Mouse (Mus musculus) hindbrain, postnatal 0 days (tissue): Measurements from ENCODE around the gene Slc1a3. TPM values are rescaled to one million over a fixed set of nuclear protein-coding genes. Genes with fewer than 3 reads are reported as not detected.

Source experiments
- ATAC-seq: fragments of 200-750 bp; cut with Nextera tagmentation; 2 replicates; pipeline ENCODE4 v1.8.0; 2017; ENCODE audit warnings: mild to moderate bottlenecking, moderate TSS enrichment, moderate library complexity
- DNase-seq: peaks from one replicate; pipeline ENCODE4 v3.0.0-alpha.2; 2015; ENCODE audit warnings: low spot score
- H3K27ac ChIP-seq: fragments of 300-500 bp; sonication (generic); 2 replicates; pipeline ENCODE4 v1.5.1; 2014; ENCODE audit warnings: mild to moderate bottlenecking
- H3K27me3 ChIP-seq: fragments of 300-500 bp; sonication (generic); 2 replicates; pipeline ENCODE4 v1.6.1; 2014; ENCODE audit warnings: low read length, mixed read lengths; ENCODE audit not compliant: insufficient read depth
- H3K36me3 ChIP-seq: fragments of 300-500 bp; sonication (generic); 2 replicates; pipeline ENCODE4 v1.6.1; 2014; ENCODE audit warnings: low read length, mixed read lengths; ENCODE audit not compliant: insufficient read depth
- H3K4me1 ChIP-seq: fragments of 300-500 bp; sonication (generic); 2 replicates; pipeline ENCODE4 v1.6.1; 2014; ENCODE audit warnings: antibody characterized with exemption, low read length, mixed read lengths; ENCODE audit not compliant: insufficient read depth
- H3K4me2 ChIP-seq: fragments of 300-500 bp; sonication (generic); 2 replicates; pipeline ENCODE4 v1.6.1; 2014; ENCODE audit warnings: low read depth, mild to moderate bottlenecking, low read length, moderate library complexity, mixed read lengths
- H3K4me3 ChIP-seq: fragments of 300-500 bp; sonication (generic); 2 replicates; pipeline ENCODE4 v1.5.1; 2014; ENCODE audit warnings: low read length
- H3K9ac ChIP-seq: fragments of 300-500 bp; sonication (generic); replicated peaks from 2 replicates; pipeline ENCODE4 v1.6.1; 2014; ENCODE audit warnings: mild to moderate bottlenecking, low read length, moderate library complexity, mixed read lengths
- H3K9me3 ChIP-seq: fragments of 300-500 bp; sonication (generic); 2 replicates; pipeline ENCODE4 v1.6.1; 2016; ENCODE audit warnings: low read length, mixed read lengths
- CTCF ChIP-seq: IDR thresholded peaks from 2 replicates; pipeline ENCODE4 v1.5.1; 2016; ENCODE audit warnings: antibody characterized with exemption, control low read depth, low read depth
- WGBS: fragments of 180-500 bp; shearing (Covaris S2); extraction: QIAGEN DNeasy Blood & Tissue Kit; methylation state at CpG from one replicate; pipeline ENCODE4 v1.1.7; 2014; 5-methylcytosine and 5-hydroxymethylcytosine counted together
- polyA plus RNA-seq: library from polyadenylated mRNA; unstranded; fragments of >200 nt; fragmentation: Nextera tagmentation; extraction: Ambion mirVana; gene quantifications from 2 replicates; pipeline ENCODE4 v1.2.1, GENCODE M21; 2015
- total RNA-seq: library from RNA; depleted of rRNA; stranded (reverse); fragments of >200 nt; gene quantifications from 2 replicates; pipeline ENCODE4 v1.2.3, GENCODE M21; 2014; rRNA removed

The Slc1a3 gene
- 320 and 325 TPM in 2 replicates for total RNA-seq
- 288 and 331 TPM in 2 replicates for polyA plus RNA-seq

GRCm38 (mm10) chr15:8710146-8711006 lies at the start of gene Slc1a3:
TSS of gene Slc1a3 (minus strand) at chr15:8710764.
- peak within 1 kb of the TSS; percentile 68 for H3K9ac ChIP-seq
- H3K27me3 ChIP-seq = no peaks in the 10 kb centered on the region
- no peaks in the 10 kb centered on the region for H3K9me3 ChIP-seq
- no peaks in the 10 kb centered on the region for H3K36me3 ChIP-seq
- ATAC-seq = peak; percentile 88
- under 1% methylated on average over 34 of the region's 34 CpGs for WGBS
- DNase-seq = peak; percentile 67
- TF ChIP-seq CTCF = no peak
- peak within 1 kb of the TSS; percentile 73 for H3K27ac ChIP-seq
- H3K4me1 ChIP-seq = peaks cover 4% of the 10 kb centered on the region; the same call in 1 of the 2 replicates
- H3K4me3 ChIP-seq = peak within 1 kb of the TSS; percentile 70
- H3K4me2 ChIP-seq = peak within 1 kb of the TSS; percentile 93

GRCm38 (mm10) chr15:8759026-8759425 lies 48.5 kb upstream of the Slc1a3 start:
- Histone ChIP-seq H3K36me3 (no peaks in the 10 kb centered on the region), H3K4me2 (no peak overlapping the region), H3K9ac (no peak overlapping the region), H3K27ac (no peak overlapping the region), H3K9me3 (no peaks in the 10 kb centered on the region), H3K4me3 (no peak overlapping the region), H3K4me1 (no peaks in the 10 kb centered on the region), H3K27me3 (no peaks in the 10 kb centered on the region)
- ATAC-seq (no peak), DNase-seq (no peak)
- WGBS = 81% methylated on average over 3 of the region's 3 CpGs
- no peak for TF ChIP-seq CTCF

DNA sequence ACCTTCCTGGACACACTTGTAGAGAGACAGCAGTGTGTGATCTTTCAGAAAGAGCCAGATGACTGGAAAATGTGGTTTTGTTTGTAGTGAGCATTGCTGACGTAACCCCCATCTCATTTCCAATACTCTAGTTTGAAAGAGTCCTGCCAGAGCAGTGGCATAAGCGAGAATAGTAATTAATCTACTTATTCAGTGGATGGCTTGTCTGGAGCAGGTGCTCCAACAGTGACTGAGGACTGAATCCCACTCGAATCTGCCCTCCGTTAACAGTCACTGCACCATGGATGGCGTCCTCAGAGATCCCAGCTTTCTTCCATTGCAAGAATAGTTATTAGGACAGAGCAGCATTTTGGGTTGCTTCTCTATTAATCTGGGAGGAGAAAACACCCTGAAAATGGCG lies 45.9 kb upstream of the Slc1a3 start:
- no peak overlapping the region for H3K4me3 ChIP-seq
- no peaks in the 10 kb centered on the region for H3K9me3 ChIP-seq
- H3K27ac ChIP-seq = no peak overlapping the region
- H3K4me1 ChIP-seq = no peaks in the 10 kb centered on the region
- H3K9ac ChIP-seq = no peak overlapping the region
- WGBS = 58% methylated on average over 6 of the region's 6 CpGs
- H3K27me3 ChIP-seq = no peaks in the 10 kb centered on the region
- ATAC-seq = no peak
- DNase-seq = no peak
- no peak for TF ChIP-seq CTCF
- H3K4me2 ChIP-seq = no peak overlapping the region
- H3K36me3 ChIP-seq = no peaks in the 10 kb centered on the region

DNA sequence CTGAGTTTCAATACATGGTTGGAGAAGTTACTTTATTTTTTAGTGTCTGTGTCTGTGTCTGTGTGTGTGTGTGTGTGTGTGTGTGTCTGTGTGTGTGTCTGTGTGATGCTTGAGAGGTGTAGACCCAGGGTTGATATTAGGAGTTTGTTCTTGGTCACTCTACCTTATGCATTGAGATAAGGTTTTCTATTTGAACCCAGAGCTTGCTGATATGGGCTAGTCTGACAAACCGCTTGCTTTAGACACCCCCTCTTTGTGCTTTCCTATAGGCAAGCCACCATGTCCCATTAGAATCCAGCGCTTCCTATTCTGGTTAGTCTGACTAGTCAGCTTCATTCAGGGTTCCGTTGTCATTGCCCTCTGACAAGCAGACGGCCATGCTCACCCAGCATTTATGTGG lies 39.2 kb upstream of the Slc1a3 start:
- DNase-seq (no peak), ATAC-seq (no peak)
- 90% methylated on average over 4 of the region's 4 CpGs for WGBS
- no peaks in the 10 kb centered on the region for H3K9me3 ChIP-seq
- TF ChIP-seq CTCF = no peak
- no peak overlapping the region for H3K4me3 ChIP-seq
- no peaks in the 10 kb centered on the region for H3K36me3 ChIP-seq
- no peaks in the 10 kb centered on the region for H3K27me3 ChIP-seq
- no peak overlapping the region for H3K27ac ChIP-seq
- H3K9ac ChIP-seq = no peak overlapping the region
- H3K4me2 ChIP-seq = no peak overlapping the region
- H3K4me1 ChIP-seq = no peaks in the 10 kb centered on the region

DNA sequence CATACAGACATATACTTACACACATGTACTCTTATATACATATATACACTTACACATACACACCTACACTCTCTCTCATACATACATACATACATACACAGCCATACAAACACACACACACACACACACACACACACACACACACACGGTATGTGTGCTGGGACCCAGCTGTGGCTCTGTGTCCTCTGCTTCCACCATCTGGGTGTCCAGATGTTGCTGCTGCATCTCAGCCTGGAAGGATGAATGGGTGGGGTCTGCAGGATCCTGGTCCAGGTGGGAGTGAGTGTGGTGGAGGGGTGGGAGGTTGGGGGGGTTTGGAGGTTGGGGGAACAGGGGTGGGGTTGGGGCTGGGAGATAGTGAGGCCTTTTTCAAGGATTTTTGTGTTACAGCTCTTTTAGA lies 38.2 kb upstream of the Slc1a3 start:
- no peaks in the 10 kb centered on the region for H3K36me3 ChIP-seq
- H3K27ac ChIP-seq = no peak overlapping the region
- H3K9ac ChIP-seq = no peak overlapping the region
- no peak overlapping the region for H3K4me3 ChIP-seq
- TF ChIP-seq CTCF = no peak
- no peak overlapping the region for H3K4me2 ChIP-seq
- 67% methylated on average over 1 of the region's 1 CpGs for WGBS
- no peak for DNase-seq
- no peak for ATAC-seq
- no peaks in the 10 kb centered on the region for H3K4me1 ChIP-seq
- H3K27me3 ChIP-seq = no peaks in the 10 kb centered on the region
- no peaks in the 10 kb centered on the region for H3K9me3 ChIP-seq

DNA sequence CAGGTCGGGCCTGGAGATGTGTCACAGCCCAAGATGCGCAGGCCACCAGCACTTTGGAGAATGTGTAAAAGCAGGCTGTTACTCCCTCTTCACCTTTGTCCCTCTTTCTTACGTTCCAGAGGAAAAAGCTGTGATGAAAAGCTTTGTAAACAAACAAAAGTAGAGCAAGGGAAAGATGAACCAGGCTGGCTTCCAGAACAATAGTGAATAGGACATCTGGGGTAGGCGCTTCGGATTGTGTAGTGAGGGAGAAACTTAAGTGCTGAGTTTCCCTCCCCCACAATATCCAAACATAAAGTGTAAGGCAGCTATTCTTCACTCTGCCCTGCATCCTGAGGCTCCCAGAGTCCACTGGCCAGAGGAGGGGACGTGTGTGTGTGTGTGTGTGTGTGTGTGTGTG lies 31.0 kb upstream of the Slc1a3 start:
- no peak overlapping the region for H3K9ac ChIP-seq
- H3K36me3 ChIP-seq = no peaks in the 10 kb centered on the region
- no peak for TF ChIP-seq CTCF
- DNase-seq = no peak
- no peak overlapping the region for H3K27ac ChIP-seq
- H3K9me3 ChIP-seq = no peaks in the 10 kb centered on the region
- no peaks in the 10 kb centered on the region for H3K27me3 ChIP-seq
- WGBS = 51% methylated on average over 6 of the region's 6 CpGs
- H3K4me3 ChIP-seq = no peak overlapping the region
- H3K4me2 ChIP-seq = no peak overlapping the region
- no peak for ATAC-seq
- no peaks in the 10 kb centered on the region for H3K4me1 ChIP-seq

- no peaks in the 10 kb centered on the region for H3K9me3 ChIP-seq
- no peak overlapping the region for H3K4me2 ChIP-seq
- WGBS = 97% methylated on average over 8 of the region's 8 CpGs
- no peaks in the 10 kb centered on the region for H3K4me1 ChIP-seq
- H3K27ac ChIP-seq = no peak overlapping the region
- TF ChIP-seq CTCF = no peak
- no peaks in the 10 kb centered on the region for H3K36me3 ChIP-seq
- H3K4me3 ChIP-seq = no peak overlapping the region
- ATAC-seq = no peak
- no peaks in the 10 kb centered on the region for H3K27me3 ChIP-seq
- H3K9ac ChIP-seq = no peak overlapping the region
- DNase-seq = no peak
These were observed 30.2 kb upstream of the Slc1a3 start for GRCm38 (mm10) chr15:8740724-8741123.
